Mouse (Mus musculus): ENCODE measurements around the gene Fstl1. TPM values are rescaled to one million over a fixed set of nuclear protein-coding genes. Genes with fewer than 3 reads are reported as not detected.

Fstl1 gene
- polyA plus RNA-seq, 1 experiment from 2014 or later: 85.6 TPM

Other genes with a start within 250 kb of the Fstl1 start
- gene Gtf2e1, start 237.1 kb upstream of the Fstl1 start, polyA plus RNA-seq (2015; fragmentation: Nextera tagmentation; extraction: Ambion mirVana): 32.0 and 32.4 TPM in 2 replicates
- 18.9 and 19.9 TPM in 2 replicates for gene Rabl3, start 237.0 kb upstream of the Fstl1 start, polyA plus RNA-seq (2015; fragmentation: Nextera tagmentation; extraction: Ambion mirVana)
- gene Hgd, start 196.7 kb upstream of the Fstl1 start, polyA plus RNA-seq (2015; fragmentation: Nextera tagmentation; extraction: Ambion mirVana): 0.14 and 0.37 TPM in 2 replicates
- 46.3 and 49.9 TPM in 2 replicates for gene Ndufb4, start 122.4 kb upstream of the Fstl1 start, polyA plus RNA-seq (2015; fragmentation: Nextera tagmentation; extraction: Ambion mirVana)
- gene Gm36028, start 84.3 kb downstream of the Fstl1 start, polyA plus RNA-seq (2015; fragmentation: Nextera tagmentation; extraction: Ambion mirVana): not detected in 2 replicates
- 41.6 and 41.9 TPM in 2 replicates for gene Lrrc58, start 91.5 kb downstream of the Fstl1 start, polyA plus RNA-seq (2015; fragmentation: Nextera tagmentation; extraction: Ambion mirVana)
- 6.2 and 6.4 TPM in 2 replicates for gene Gpr156, start 139.6 kb downstream of the Fstl1 start, polyA plus RNA-seq (2015; fragmentation: Nextera tagmentation; extraction: Ambion mirVana)